Mouse (Mus musculus) intestine, postnatal 0 days (tissue): Measurements from ENCODE around the gene Stx8. TPM values are rescaled to one million over a fixed set of nuclear protein-coding genes. Genes with fewer than 3 reads are reported as not detected.

Experiments
- ATAC-seq: fragments of 200-750 bp; cut with Nextera tagmentation; 2 replicates; pipeline ENCODE4 v1.8.0; 2017; ENCODE audit warnings: mild to moderate bottlenecking, moderate TSS enrichment, moderate library complexity
- H3K27ac ChIP-seq: fragments of 300-500 bp; sonication (generic); 2 replicates; pipeline ENCODE4 v1.5.1; 2014; ENCODE audit warnings: mild to moderate bottlenecking, low read depth, low read length, moderate library complexity
- H3K27me3 ChIP-seq: fragments of 300-500 bp; sonication (generic); replicated peaks from 2 replicates; pipeline ENCODE4 v1.6.1; 2014; ENCODE audit warnings: low read length, mixed read lengths; ENCODE audit not compliant: control insufficient read depth, insufficient read depth
- H3K36me3 ChIP-seq: fragments of 300-500 bp; sonication (generic); 2 replicates; pipeline ENCODE4 v1.6.1; 2014; ENCODE audit warnings: mild to moderate bottlenecking, moderate library complexity; ENCODE audit not compliant: control insufficient read depth, insufficient read depth
- H3K4me1 ChIP-seq: fragments of 300-500 bp; sonication (generic); replicated peaks from 2 replicates; pipeline ENCODE4 v1.6.1; 2014; ENCODE audit warnings: antibody characterized with exemption, low read length, mixed read lengths; ENCODE audit not compliant: control insufficient read depth, insufficient read depth
- H3K4me2 ChIP-seq: fragments of 300-500 bp; sonication (generic); replicated peaks from 2 replicates; pipeline ENCODE4 v1.6.1; 2014; ENCODE audit warnings: low read depth, mild to moderate bottlenecking, moderate library complexity
- H3K4me3 ChIP-seq: fragments of 300-500 bp; sonication (generic); 2 replicates; pipeline ENCODE4 v1.5.1; 2014; ENCODE audit warnings: low read depth, low read length
- H3K9ac ChIP-seq: fragments of 300-500 bp; sonication (generic); 2 replicates; pipeline ENCODE4 v1.6.1; 2014; ENCODE audit warnings: mild to moderate bottlenecking, low read depth, low read length
- H3K9me3 ChIP-seq: fragments of 300-500 bp; sonication (generic); 2 replicates; pipeline ENCODE4 v1.6.1; 2016; ENCODE audit warnings: mixed run types; ENCODE audit not compliant: control insufficient read depth
- CTCF ChIP-seq: sonication (generic); IDR thresholded peaks from 2 replicates; pipeline ENCODE4 v1.5.1; 2016; ENCODE audit warnings: low read depth, mild to moderate bottlenecking, control low read depth, antibody characterized with exemption, moderate library complexity
- WGBS: fragments of 180-500 bp; shearing (Covaris S2); extraction: QIAGEN DNeasy Blood & Tissue Kit; methylation state at CpG from one replicate; pipeline ENCODE4 v1.1.7; 2014; 5-methylcytosine and 5-hydroxymethylcytosine counted together
- polyA plus RNA-seq: library from polyadenylated mRNA; unstranded; fragments of >200 nt; fragmentation: Nextera tagmentation; extraction: Ambion mirVana; gene quantifications from 2 replicates; pipeline ENCODE4 v1.2.1, GENCODE M21; 2015

The Stx8 gene
- polyA plus RNA-seq, 1 experiment from 2014 or later = 79.1 TPM

DNA sequence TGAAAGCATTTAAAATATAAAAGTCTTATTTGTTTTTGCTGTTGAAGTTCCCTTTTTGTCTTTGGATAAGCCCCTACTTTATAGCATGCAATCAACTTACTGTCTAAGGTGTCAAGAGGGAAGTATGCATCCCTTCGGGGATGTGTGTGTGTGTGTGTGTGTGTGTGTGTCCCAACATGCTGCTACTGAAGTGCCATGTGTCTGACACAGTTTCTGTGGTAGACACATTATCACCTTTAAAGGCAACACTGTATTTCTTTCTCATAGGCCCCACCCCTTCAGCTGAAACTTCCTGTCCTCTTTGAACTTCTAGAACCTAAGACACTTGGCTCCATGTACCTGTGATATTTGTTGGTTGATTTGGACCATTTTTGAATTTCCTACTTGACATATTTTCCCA, 235.1 kb downstream of the Stx8 start:
- ATAC-seq = no peak
- no peaks in the 10 kb centered on the region for H3K36me3 ChIP-seq
- no peak overlapping the region for H3K4me2 ChIP-seq
- H3K4me3 ChIP-seq = no peak overlapping the region
- H3K4me1 ChIP-seq = peaks cover 4% of the 10 kb centered on the region; the same call in 1 of the 2 replicates
- no peaks in the 10 kb centered on the region for H3K27me3 ChIP-seq
- 38% methylated on average over 1 of the region's 1 CpGs for WGBS
- no peak overlapping the region for H3K9ac ChIP-seq
- H3K9me3 ChIP-seq = no peaks in the 10 kb centered on the region
- H3K27ac ChIP-seq = no peak overlapping the region
- no peak for TF ChIP-seq CTCF

DNA sequence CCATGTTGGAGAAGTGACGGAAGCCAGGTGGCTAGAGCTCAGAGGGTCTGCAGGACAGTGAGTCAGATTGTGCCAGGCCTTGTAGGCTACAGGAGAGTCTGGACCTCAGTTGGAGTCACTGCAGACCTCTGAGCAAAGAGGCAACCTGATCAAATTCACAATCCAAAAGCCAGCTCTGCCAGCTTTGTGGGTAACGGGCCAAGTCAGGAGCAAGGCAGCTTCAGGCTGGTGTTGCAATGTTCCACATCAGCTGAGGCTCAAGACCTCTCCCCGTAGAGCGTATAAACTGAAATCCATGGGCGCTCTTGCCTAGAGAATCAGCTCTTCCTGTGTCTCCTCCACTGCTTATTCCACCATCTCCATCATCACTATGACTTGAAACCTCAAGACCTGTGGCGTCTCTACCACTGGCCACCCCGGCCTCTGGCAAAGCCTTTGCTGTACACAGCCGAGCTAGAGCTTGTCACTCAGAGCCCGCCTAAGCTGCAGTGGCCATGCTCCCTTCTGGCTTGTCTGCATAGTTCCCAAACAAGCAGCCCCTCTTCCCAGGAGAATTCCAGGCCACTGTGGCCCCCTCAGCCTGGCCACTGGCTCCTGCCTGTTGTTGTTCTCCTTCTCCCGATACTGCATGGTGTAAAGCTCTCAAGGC, 235.9 kb downstream of the Stx8 start:
- Histone ChIP-seq H3K9ac (no peak overlapping the region), H3K4me1 (no peaks in the 10 kb centered on the region), H3K9me3 (no peaks in the 10 kb centered on the region), H3K36me3 (no peaks in the 10 kb centered on the region), H3K4me2 (no peak overlapping the region), H3K27me3 (no peaks in the 10 kb centered on the region), H3K27ac (no peak overlapping the region), H3K4me3 (no peak overlapping the region)
- no peak for ATAC-seq
- WGBS = 93% methylated on average over 10 of the region's 10 CpGs
- TF ChIP-seq CTCF = no peak

DNA sequence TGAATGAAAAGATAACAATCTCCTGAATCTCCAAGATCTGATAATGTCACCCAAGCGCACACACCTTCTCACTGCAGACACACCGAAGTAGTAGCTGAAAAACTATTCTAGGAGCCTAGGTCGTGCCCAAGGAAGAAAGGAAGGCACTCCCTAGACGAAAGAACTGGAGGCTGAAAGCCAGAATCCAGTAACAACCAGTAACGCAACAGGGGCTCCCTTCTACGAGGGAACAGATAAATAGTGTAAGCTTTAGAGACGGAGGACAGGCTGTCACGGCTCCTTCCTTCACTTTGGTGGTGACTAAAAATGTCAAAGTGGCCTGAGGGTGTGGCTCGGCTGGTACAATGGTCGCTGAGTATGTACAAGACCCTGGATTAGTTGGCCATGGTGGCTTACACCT, 236.6 kb downstream of the Stx8 start:
- ATAC-seq = no peak
- Histone ChIP-seq H3K4me3 (no peak overlapping the region), H3K27ac (no peak overlapping the region), H3K4me1 (no peaks in the 10 kb centered on the region), H3K9ac (no peak overlapping the region), H3K4me2 (no peak overlapping the region), H3K27me3 (no peaks in the 10 kb centered on the region), H3K9me3 (no peaks in the 10 kb centered on the region), H3K36me3 (no peaks in the 10 kb centered on the region)
- WGBS = 67% methylated on average over 10 of the region's 10 CpGs
- TF ChIP-seq CTCF = no peak

DNA sequence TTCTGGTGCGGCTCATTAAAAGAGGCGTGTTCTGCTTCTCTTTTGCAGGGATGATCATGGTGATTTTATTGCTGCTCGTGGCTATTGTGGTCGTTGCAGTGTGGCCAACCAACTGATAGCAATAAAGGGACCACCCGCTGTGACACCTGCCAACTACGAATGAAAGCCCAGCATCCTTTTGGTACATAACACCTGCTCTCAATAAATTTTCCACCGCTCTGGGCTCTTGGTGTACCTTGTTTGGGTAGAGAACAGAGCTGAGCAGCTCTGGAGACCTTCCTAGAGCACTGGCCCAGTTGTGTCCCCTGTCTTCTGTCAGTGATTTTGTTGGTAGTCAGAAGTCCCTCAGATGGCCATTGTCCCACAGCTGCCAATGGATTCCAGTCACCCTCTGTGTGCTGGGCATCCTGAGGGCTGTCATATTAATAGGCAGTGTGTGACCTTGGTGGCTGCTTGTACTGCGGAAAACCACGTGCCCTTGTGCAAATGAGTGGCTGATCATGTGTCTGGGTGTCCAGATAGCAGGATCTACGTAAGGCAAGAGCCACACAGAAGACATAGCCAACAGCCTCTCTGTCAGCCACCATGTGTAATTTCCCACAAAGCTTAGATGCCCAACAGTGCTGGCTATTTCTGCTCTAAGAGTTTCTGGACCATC, 237.8 kb downstream of the Stx8 start:
- no peaks in the 10 kb centered on the region for H3K9me3 ChIP-seq
- no peak for TF ChIP-seq CTCF
- no peak overlapping the region for H3K4me3 ChIP-seq
- WGBS = 60% methylated on average over 10 of the region's 10 CpGs
- no peak overlapping the region for H3K4me2 ChIP-seq
- no peaks in the 10 kb centered on the region for H3K4me1 ChIP-seq
- no peak overlapping the region for H3K9ac ChIP-seq
- no peak overlapping the region for H3K27ac ChIP-seq
- H3K27me3 ChIP-seq = no peaks in the 10 kb centered on the region
- ATAC-seq = no peak
- H3K36me3 ChIP-seq = no peaks in the 10 kb centered on the region

DNA sequence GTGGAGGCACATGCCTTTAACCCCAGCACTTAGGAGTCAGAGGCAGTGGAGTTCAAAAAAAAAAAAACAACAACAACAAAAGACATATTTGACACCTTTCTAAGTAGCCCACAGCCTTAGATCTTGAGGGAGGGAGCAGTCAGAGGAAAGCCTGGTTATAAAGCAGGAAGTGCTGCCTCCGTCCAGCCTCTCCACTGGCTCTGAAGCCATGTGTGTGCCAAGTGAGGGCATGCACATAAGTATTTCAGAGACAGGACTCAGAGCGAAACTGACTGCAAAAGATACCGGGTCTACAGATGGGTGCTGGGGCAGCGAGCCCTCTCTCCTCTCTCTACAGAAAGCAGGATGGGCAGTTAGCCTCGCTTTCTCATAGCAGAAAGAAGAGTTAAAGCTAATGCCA, 238.4 kb downstream of the Stx8 start:
- Histone ChIP-seq H3K27ac (no peak overlapping the region), H3K4me3 (no peak overlapping the region), H3K9me3 (no peaks in the 10 kb centered on the region), H3K27me3 (no peaks in the 10 kb centered on the region), H3K4me1 (no peaks in the 10 kb centered on the region), H3K9ac (no peak overlapping the region), H3K36me3 (no peaks in the 10 kb centered on the region), H3K4me2 (no peak overlapping the region)
- ATAC-seq = no peak
- TF ChIP-seq CTCF = no peak
- 81% methylated on average over 5 of the region's 5 CpGs for WGBS

DNA sequence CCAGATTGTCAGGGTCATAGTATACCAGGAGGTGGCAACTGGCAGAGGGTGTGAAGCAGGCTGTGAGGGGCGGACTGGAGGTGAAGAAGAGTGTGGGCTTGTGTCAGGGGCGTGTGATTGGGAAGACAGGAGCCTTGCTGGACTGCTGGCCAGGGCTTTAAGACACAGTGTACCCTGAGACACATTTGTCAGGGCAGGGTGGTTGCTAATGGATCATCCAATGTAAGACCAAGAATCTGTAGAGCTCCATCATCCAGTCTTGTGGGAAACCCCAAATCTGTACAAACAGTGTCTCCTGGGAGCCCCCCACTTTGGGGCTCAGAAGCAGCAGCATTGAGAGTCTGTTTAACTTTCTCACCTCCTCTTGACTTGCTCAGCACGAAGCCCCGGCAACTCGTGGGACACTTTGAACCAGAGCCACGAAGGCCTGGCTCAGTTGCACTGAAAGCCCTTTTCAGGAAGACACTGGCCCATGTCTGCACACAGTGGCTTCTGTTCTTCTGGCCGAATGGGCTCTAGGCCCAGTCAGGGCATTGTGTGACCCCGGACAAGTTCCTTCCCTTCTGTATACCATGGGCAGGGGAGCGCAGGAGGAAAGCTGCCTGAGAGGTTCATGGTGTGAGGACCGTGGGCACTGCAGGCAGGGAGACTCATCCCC, 239.7 kb downstream of the Stx8 start:
- no peak overlapping the region for H3K4me2 ChIP-seq
- WGBS = 85% methylated on average over 10 of the region's 10 CpGs
- H3K9me3 ChIP-seq = no peaks in the 10 kb centered on the region
- no peak for TF ChIP-seq CTCF
- H3K9ac ChIP-seq = no peak overlapping the region
- no peak overlapping the region for H3K27ac ChIP-seq
- H3K4me1 ChIP-seq = no peaks in the 10 kb centered on the region
- ATAC-seq = no peak
- H3K4me3 ChIP-seq = no peak overlapping the region
- no peaks in the 10 kb centered on the region for H3K27me3 ChIP-seq
- no peaks in the 10 kb centered on the region for H3K36me3 ChIP-seq
